Mouse (Mus musculus) midbrain, embryonic 13.5 days (tissue): ENCODE data around the gene Htr6. TPM values are rescaled to one million over a fixed set of nuclear protein-coding genes. Genes with fewer than 3 reads are reported as not detected.

Source experiments
- ATAC-seq: fragments of 200-750 bp; cut with Nextera tagmentation; 2 replicates; pipeline ENCODE4 v1.8.0; 2017; ENCODE audit warnings: mild to moderate bottlenecking, moderate TSS enrichment, moderate library complexity
- H3K27ac ChIP-seq: fragments of 300-500 bp; sonication (generic); 2 replicates; pipeline ENCODE4 v1.5.1; 2015; ENCODE audit warnings: inconsistent platforms, mild to moderate bottlenecking, moderate library complexity
- H3K27me3 ChIP-seq: fragments of 300-500 bp; sonication (generic); 2 replicates; pipeline ENCODE4 v1.6.1; 2015; ENCODE audit warnings: mild to moderate bottlenecking, inconsistent platforms
- H3K36me3 ChIP-seq: fragments of 300-500 bp; sonication (generic); 2 replicates; pipeline ENCODE4 v1.6.1; 2015; ENCODE audit warnings: mild to moderate bottlenecking, inconsistent platforms
- H3K4me1 ChIP-seq: fragments of 300-500 bp; sonication (generic); replicated peaks from 2 replicates; pipeline ENCODE4 v1.6.1; 2015; ENCODE audit warnings: inconsistent platforms
- H3K4me2 ChIP-seq: fragments of 300-500 bp; sonication (generic); replicated peaks from 2 replicates; pipeline ENCODE4 v1.6.1; 2015; ENCODE audit warnings: moderate library complexity, mild to moderate bottlenecking, inconsistent platforms
- H3K4me3 ChIP-seq: fragments of 300-500 bp; sonication (generic); replicated peaks from 2 replicates; pipeline ENCODE4 v1.5.1; 2015; ENCODE audit warnings: mild to moderate bottlenecking, inconsistent platforms
- H3K9ac ChIP-seq: fragments of 300-500 bp; sonication (generic); replicated peaks from 2 replicates; pipeline ENCODE4 v1.6.1; 2015; ENCODE audit warnings: mild to moderate bottlenecking, inconsistent platforms
- H3K9me3 ChIP-seq: fragments of 300-500 bp; sonication (generic); 2 replicates; pipeline ENCODE4 v1.6.1; 2016; ENCODE audit warnings: mild to moderate bottlenecking, inconsistent platforms
- WGBS: fragments of 180-500 bp; shearing (Covaris S2); methylation state at CpG from one replicate; pipeline ENCODE4 v1.1.7; 2015; 5-methylcytosine and 5-hydroxymethylcytosine counted together
- polyA plus RNA-seq: library from polyadenylated mRNA; unstranded; fragments of >200 nt; fragmentation: Nextera tagmentation; extraction: Ambion mirVana; gene quantifications from 2 replicates; pipeline ENCODE4 v1.2.1, GENCODE M21; 2015

Htr6 gene
- polyA plus RNA-seq, 1 experiment from 2014 or later: 0.11 TPM

DNA sequence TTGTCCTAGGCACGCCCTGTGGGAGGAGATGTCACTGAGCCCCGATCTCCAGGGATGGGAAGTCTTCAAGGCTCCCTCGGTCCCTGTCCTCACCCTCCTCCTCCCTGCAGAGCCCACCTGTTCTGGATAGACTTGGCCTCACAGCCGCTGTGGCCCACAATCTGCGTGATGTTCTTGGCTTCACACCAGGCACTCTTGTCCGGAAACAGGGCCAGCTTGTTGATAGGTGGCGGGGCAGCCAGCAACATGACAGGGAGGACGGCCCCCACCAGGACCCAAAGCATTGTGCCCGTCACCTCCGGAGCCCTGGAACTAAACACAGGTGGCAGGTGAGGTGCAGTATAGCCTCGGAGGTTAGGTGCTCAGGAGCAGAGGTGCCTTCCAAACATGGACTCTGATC, 10.0 kb upstream of the Htr6 start:
- no peak overlapping the region for H3K27ac ChIP-seq
- ATAC-seq: no peak
- peaks cover 26% of the 10 kb centered on the region for H3K4me1 ChIP-seq
- no peak overlapping the region for H3K4me2 ChIP-seq
- no peaks in the 10 kb centered on the region for H3K9me3 ChIP-seq
- no peak overlapping the region for H3K4me3 ChIP-seq
- no peaks in the 10 kb centered on the region for H3K36me3 ChIP-seq
- H3K9ac ChIP-seq: no peak overlapping the region
- 73% methylated on average over 11 of the region's 11 CpGs for WGBS
- peaks cover 34% of the 10 kb centered on the region for H3K27me3 ChIP-seq

GRCm38 (mm10) chr4:139082790-139083564, 7.6 kb upstream of the Htr6 start:
- H3K4me2 ChIP-seq: peak overlapping the region; percentile 47
- peak overlapping the region; percentile 52 for H3K9ac ChIP-seq
- peaks cover 31% of the 10 kb centered on the region for H3K4me1 ChIP-seq
- no peaks in the 10 kb centered on the region for H3K9me3 ChIP-seq
- peak; percentile 77 for ATAC-seq
- WGBS: 12% methylated on average over 12 of the region's 12 CpGs
- no peaks in the 10 kb centered on the region for H3K36me3 ChIP-seq
- peaks cover 17% of the 10 kb centered on the region for H3K27me3 ChIP-seq
- peak overlapping the region; percentile 13 for H3K4me3 ChIP-seq
- 0 out of 2 replicates have a peak overlapping the region, but pooled peaks have one; percentile 9 for H3K27ac ChIP-seq

GRCm38 (mm10) chr4:139081270-139081931, 6.0 kb upstream of the Htr6 start:
- no peak overlapping the region for H3K27ac ChIP-seq
- 71% methylated on average over 18 of the region's 18 CpGs for WGBS
- no peak overlapping the region for H3K9ac ChIP-seq
- H3K4me3 ChIP-seq: no peak overlapping the region
- no peak overlapping the region for H3K4me2 ChIP-seq
- no peak for ATAC-seq
- H3K9me3 ChIP-seq: no peaks in the 10 kb centered on the region
- peaks cover 28% of the 10 kb centered on the region for H3K27me3 ChIP-seq
- peaks cover 31% of the 10 kb centered on the region for H3K4me1 ChIP-seq
- no peaks in the 10 kb centered on the region for H3K36me3 ChIP-seq

- Histone ChIP-seq H3K9me3 (no peaks in the 10 kb centered on the region), H3K36me3 (no peaks in the 10 kb centered on the region), H3K4me3 (no peak overlapping the region), H3K27me3 (peaks cover 37% of the 10 kb centered on the region), H3K4me1 (peaks cover 36% of the 10 kb centered on the region), H3K9ac (no peak overlapping the region), H3K27ac (no peak overlapping the region), H3K4me2 (no peak overlapping the region)
- WGBS: 90% methylated on average over 7 of the region's 7 CpGs
- ATAC-seq: no peak
Measured at GRCm38 (mm10) chr4:139080259-139080658, 4.9 kb upstream of the Htr6 start.

DNA sequence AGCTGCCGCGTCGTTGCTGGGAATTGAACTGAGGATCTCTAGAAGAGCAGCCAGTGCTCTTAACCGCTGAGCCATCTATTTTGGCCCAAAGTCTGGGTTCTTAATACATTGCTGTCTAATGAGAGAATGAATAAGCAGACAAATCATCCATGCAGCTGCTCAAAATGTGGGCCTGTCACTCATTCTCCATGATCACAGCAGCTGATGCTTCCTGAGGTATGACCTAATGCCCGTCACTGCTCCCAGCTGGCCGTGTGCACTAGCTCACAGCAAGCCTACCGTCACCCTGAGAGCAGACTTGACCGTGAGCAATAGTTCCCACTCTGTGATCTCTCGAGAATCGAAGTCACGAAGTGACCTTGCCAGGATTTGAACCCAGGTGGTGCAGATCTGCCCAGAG, 4.1 kb upstream of the Htr6 start:
- Histone ChIP-seq H3K36me3 (no peaks in the 10 kb centered on the region), H3K4me3 (no peak overlapping the region), H3K9me3 (no peaks in the 10 kb centered on the region), H3K4me1 (peaks cover 43% of the 10 kb centered on the region), H3K9ac (no peak overlapping the region), H3K27me3 (peaks cover 37% of the 10 kb centered on the region), H3K27ac (no peak overlapping the region), H3K4me2 (no peak overlapping the region)
- ATAC-seq: no peak
- 73% methylated on average over 11 of the region's 11 CpGs for whole genome bisulfite sequencing

DNA sequence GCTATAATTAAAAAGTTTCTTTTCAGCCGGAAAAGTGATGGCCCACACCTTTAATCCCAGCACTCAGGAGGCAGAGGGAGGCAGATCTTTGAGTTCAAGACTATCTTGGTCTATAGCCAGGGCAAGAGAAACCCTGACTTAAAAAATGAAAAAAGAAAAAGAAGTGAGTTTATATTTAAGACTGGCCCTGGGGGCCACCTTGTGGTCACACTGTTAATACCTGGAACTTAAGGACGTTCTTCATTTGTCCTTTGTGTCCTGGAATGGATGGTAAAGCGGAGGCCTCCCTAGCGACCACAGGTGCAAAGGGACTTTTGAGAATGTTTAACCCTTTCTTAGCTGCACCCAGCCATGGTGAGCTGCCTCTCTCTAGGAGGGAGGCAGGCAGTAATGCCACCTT, 3.4 kb upstream of the Htr6 start:
- H3K4me1 ChIP-seq: peaks cover 47% of the 10 kb centered on the region
- WGBS: 19% methylated on average over 4 of the region's 4 CpGs

GRCm38 (mm10) chr4:139078313-139078712, 2.9 kb upstream of the Htr6 start:
- ATAC-seq: no peak
- 38% methylated on average over 2 of the region's 2 CpGs for WGBS
- Histone ChIP-seq H3K27ac (no peak overlapping the region), H3K4me1 (peaks cover 42% of the 10 kb centered on the region), H3K4me2 (no peak overlapping the region), H3K9me3 (no peaks in the 10 kb centered on the region), H3K4me3 (no peak overlapping the region), H3K9ac (no peak overlapping the region), H3K36me3 (no peaks in the 10 kb centered on the region), H3K27me3 (peaks cover 46% of the 10 kb centered on the region)

More for the DNA sequence above, 3.4 kb upstream of the Htr6 start:
- no peaks in the 10 kb centered on the region for H3K36me3 ChIP-seq
- H3K9me3 ChIP-seq: no peaks in the 10 kb centered on the region
- ATAC-seq: no peak
- H3K27me3 ChIP-seq: peaks cover 42% of the 10 kb centered on the region
- H3K4me2 ChIP-seq: no peak overlapping the region
- no peak overlapping the region for H3K4me3 ChIP-seq
- no peak overlapping the region for H3K9ac ChIP-seq
- no peak overlapping the region for H3K27ac ChIP-seq

GRCm38 (mm10) chr4:139075915-139076314, 545 bp upstream of the Htr6 start:
- Histone ChIP-seq H3K27me3 (peaks cover 64% of the 10 kb centered on the region), H3K4me1 (peaks cover 22% of the 10 kb centered on the region), H3K4me3 (peak overlapping the region; percentile 51), H3K9ac (no peak overlapping the region), H3K4me2 (peak overlapping the region; percentile 77), H3K27ac (no peak overlapping the region), H3K36me3 (no peaks in the 10 kb centered on the region), H3K9me3 (no peaks in the 10 kb centered on the region)
- 16% methylated on average over 5 of the region's 5 CpGs for WGBS
- no peak for ATAC-seq

- 17% methylated on average over 29 of the region's 29 CpGs for WGBS
- Histone ChIP-seq H3K4me3 (peak overlapping the region; percentile 51), H3K27ac (no peak overlapping the region), H3K36me3 (no peaks in the 10 kb centered on the region), H3K4me1 (peaks cover 19% of the 10 kb centered on the region), H3K9me3 (no peaks in the 10 kb centered on the region), H3K27me3 (peaks cover 76% of the 10 kb centered on the region), H3K9ac (0 out of 2 replicates have a peak overlapping the region, but pooled peaks have one; percentile 6), H3K4me2 (peak overlapping the region; percentile 77)
- no peak for ATAC-seq
Measured at GRCm38 (mm10) chr4:139074060-139074459, 1.3 kb downstream of the Htr6 start.

GRCm38 (mm10) chr4:139068287-139068686, 7.1 kb downstream of the Htr6 start:
- Histone ChIP-seq H3K36me3 (no peaks in the 10 kb centered on the region), H3K4me2 (no peak overlapping the region), H3K27ac (no peak overlapping the region), H3K9ac (no peak overlapping the region), H3K4me1 (no peaks in the 10 kb centered on the region), H3K4me3 (no peak overlapping the region), H3K27me3 (peaks cover 37% of the 10 kb centered on the region), H3K9me3 (peaks cover 4% of the 10 kb centered on the region; the same call in 1 of the 2 replicates)
- 48% methylated on average over 4 of the region's 4 CpGs for WGBS
- ATAC-seq: no peak

DNA sequence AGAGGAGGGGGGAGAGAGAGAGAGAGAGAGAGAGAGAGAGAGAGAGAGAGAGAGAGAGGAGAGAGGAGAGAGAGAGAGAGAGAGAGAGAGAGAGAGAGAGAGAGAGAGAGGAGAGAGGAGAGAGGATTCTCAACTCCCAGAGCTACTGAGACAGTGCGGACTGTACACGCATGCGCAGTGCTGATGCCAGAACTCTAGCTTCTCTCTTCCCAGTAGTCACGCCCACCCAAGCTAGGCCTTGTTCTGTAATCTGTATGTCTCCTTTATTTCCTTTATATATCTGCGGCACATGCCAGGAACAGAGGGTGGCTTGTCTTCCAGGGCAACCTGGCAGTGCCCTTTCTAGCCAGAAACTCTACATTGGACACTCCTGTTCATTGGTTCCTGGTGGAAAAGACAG, 10.5 kb downstream of the Htr6 start:
- no peak for ATAC-seq
- 86% methylated on average over 5 of the region's 5 CpGs for WGBS

GRCm38 (mm10) chr4:139059569-139059968, 15.8 kb downstream of the Htr6 start:
- no peak overlapping the region for H3K4me3 ChIP-seq
- no peak overlapping the region for H3K9ac ChIP-seq
- H3K4me1 ChIP-seq: peaks cover 3% of the 10 kb centered on the region
- H3K27me3 ChIP-seq: peaks cover 19% of the 10 kb centered on the region
- no peak for ATAC-seq
- 7% methylated on average over 7 of the region's 7 CpGs for WGBS
- H3K4me2 ChIP-seq: no peak overlapping the region
- no peaks in the 10 kb centered on the region for H3K9me3 ChIP-seq
- H3K27ac ChIP-seq: no peak overlapping the region
- H3K36me3 ChIP-seq: no peaks in the 10 kb centered on the region

More for the DNA sequence above, 10.5 kb downstream of the Htr6 start:
- Histone ChIP-seq H3K4me2 (no peak overlapping the region), H3K4me3 (no peak overlapping the region), H3K27me3 (peaks cover 14% of the 10 kb centered on the region), H3K36me3 (no peaks in the 10 kb centered on the region), H3K9me3 (peaks cover 4% of the 10 kb centered on the region; the same call in 1 of the 2 replicates), H3K27ac (no peak overlapping the region), H3K4me1 (no peaks in the 10 kb centered on the region), H3K9ac (no peak overlapping the region)
